Mouse (Mus musculus) T-helper 2 cell (primary cell): Measurements from ENCODE around the gene Ncoa3.

Experiments used
- in situ Hi-C: fragments of 300-600 bp; cut with MboI, MseI; formaldehyde crosslinking; loops from one replicate; pipeline ENCODE4 v1.15.1; 2025; ENCODE audit warnings: high pct_unique_total_duplicates

Ncoa3 gene

DNA sequence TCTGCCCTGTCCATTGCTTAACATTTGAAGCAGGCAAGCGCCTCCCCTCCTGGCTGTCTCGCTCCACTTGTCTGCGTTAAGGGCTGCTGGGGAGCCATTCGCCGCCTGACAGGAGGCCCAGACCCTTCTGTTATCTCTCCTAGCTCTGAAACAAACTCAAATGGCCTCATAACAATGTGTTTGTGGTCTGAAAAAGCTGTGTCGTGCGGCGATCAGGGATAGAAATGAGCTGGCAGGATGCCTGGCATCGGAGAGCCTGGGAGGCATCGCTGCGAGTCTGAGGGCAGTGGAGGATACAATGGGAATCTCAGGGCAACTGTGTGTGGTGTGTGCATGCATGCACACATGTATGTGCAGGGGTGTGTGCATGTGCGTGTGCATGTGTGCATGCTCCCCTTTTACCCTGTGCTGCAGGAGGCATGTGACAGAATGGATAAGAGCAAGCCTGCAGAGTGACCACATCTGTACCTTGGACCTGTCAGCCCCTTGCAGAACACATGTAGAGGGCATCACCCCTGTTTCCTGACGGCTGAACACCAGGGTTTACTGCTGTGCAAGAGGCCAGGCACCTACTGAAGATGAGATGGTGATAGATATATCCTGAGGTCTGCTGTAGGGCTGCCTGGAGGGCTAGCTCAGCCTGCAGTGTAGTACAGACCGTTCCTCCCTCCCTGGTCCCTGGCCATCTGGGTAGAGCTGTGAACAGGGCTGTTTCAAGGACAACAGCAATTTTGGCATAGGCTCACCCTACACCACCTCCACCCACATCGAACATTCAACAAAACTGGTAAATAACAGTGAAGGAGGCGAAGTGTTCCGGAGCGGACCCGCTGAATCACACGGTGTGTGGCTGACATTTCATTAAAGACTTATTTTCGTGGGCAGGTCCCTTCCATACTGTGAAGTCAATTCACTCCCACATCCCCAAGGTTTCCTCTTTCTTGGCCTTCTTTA lies 108.2 kb downstream of the Ncoa3 start:
- in situ Hi-C loops, result no loop called here

DNA sequence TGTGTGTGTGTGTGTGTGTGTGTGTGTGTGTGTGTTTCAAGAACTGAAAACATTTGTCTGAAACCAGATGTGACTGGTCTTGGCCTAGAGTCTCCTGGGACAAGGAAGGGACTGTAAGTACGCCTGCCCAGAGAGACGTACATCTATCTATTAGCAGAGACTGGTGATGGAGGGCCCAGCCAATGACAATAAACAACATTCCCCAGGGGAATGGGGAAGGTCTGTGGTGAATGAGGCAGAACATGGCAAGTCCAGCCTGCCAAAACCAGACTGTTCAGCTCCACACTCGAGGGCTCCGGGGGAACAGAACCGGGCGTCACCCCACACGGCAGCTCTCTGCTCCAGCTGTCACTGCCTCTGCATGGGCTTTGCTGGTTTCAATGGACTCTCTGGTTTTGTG lies 110.5 kb downstream of the Ncoa3 start:
- in situ Hi-C loops, result no loop called here

DNA sequence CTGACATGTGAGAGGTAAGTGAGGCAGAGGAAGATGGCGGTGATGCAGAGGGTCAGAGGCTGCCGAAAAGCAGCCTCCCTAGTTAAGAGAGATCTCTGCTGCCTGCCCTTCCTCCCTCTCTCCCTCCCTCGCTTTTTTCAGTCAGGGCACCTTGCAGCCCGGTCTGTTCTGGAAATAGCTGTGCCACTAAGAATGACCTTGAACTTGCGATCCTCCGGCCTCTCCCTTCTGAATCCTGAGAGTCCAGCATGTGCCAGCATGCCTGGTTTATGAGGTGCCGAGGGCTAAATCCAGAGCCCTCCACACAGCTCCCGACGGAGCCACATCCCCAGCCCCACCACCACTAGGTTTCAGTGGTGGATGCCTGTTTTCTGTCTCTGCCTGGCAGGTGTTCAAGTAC lies 113.5 kb downstream of the Ncoa3 start:
- in situ Hi-C loops, result no loop called here

GRCm38 (mm10) chr2:166106631-166107030 lies 114.2 kb downstream of the Ncoa3 start:
- in situ Hi-C loops, result no loop called here

DNA sequence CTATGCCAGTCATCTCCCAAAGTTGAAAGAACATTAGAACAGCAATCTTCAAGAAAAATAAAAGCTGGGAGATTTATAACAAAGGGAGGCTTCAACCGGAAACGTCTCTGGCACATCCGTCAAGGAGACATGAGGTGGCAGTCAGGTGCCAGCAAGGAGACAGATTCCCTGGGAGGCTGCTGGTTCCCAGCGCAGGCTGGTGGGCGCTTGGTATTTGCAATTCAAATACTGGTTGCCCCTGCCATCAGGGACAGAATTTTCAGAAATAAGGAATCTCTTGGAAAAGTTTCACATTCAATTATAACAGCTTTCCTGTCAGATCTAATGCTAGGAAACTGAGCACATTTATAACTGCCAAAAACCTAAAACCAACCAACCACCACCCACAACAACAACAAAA lies 115.5 kb downstream of the Ncoa3 start:
- in situ Hi-C loops, result no loop called here

- in situ Hi-C loops, result no loop called here
These were observed 115.9 kb downstream of the Ncoa3 start for GRCm38 (mm10) chr2:166108326-166108725.

DNA sequence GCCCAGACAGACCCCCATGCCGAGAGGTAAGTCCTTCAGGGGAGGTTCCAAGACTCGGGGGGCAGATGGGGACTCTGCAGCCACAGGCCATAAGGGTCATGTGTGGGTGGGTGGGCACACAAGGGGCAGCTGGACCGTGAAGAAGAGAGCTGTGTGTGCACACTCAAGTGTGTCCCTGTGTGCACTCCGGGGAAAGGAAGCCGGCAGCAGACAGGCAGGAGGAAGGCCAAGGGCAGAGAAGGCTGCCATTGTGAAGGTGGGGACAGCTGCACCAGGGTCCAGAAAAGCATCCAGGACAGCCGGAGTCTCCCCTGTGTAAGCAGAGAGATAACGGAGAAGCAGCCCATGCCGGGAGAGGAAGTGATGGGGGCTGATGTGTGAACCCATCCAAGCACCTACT lies 118.3 kb downstream of the Ncoa3 start:
- in situ Hi-C loops, result no loop called here

DNA sequence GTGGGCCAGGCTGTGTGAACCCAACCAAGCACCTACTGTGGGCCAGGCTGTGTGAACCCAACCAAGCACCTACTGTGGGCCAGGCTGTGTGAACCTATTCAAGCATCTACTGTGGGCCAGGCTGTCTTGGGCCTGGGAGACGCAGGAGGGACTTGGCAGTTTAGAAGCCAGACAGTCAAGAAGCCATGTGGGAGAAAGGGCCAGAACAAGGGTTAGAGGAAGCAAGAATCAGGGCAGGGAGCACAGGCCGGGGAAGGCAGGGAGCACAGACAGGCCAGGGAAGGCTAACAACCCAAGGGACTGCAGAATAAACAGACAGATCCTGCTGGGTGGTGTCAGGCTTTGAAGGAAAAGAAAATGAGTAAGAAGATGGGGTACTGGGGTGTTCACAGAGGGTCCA lies 118.8 kb downstream of the Ncoa3 start:
- in situ Hi-C loops, result no loop called here

- in situ Hi-C loops, result no loop called here
These were observed 119.4 kb downstream of the Ncoa3 start for GRCm38 (mm10) chr2:166111831-166112250.

GRCm38 (mm10) chr2:166112986-166113385 lies 120.5 kb downstream of the Ncoa3 start:
- in situ Hi-C loops, result no loop called here

DNA sequence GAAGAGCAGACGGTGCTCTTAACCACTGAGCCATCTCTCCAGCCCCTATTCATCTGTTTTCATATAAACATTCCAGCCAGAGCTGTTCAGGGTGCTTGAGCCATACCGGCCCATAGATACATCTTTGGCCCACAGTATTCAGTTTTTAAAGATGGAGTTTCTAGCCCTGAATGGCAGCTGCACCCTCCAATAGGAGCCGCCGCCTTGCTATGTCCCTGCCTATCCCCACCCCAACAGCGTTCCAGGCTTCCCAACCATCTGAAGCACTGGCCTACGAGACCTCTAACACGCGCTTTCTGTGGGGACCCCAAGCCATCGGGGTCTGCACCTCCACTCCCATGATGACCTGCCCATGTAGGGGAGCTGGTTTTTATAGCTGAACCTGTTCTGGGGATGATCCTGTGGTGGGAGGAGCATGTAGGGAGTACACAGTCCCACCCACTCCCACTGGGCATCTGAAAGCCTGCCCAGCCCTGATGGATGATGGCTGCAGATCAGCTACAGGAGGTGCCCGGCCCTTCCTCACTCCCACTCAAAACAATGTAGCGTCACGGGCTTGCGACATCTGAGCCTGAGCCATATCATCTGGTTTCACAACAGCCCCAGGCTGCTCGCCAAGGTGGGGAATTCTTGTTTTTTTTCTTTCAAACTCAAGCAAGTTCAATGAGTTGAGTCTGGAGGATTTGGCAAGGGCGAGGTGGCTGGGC lies 123.3 kb downstream of the Ncoa3 start:
- in situ Hi-C loops, result no loop called here

- in situ Hi-C loops, result no loop called here
These were observed 123.8 kb downstream of the Ncoa3 start for GRCm38 (mm10) chr2:166116278-166116608.

DNA sequence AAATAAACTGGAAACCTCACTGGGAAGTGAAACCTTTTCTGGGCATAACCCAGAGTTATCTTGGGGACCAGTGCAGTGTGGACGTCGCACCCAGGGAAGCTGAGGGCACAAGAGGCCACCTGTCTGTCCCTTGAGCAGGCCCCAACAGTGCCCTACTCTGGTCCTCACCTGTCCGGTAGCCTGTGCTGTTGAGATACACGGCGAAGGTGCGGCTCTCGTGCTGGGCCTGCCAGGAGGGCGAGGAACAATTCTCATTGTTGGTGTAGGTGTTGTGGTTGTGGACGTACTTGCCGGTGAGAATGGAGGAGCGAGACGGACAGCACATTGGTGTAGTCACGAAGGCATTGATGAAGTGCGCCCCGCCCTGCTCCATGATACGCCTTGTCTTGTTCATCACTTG lies 124.3 kb downstream of the Ncoa3 start:
- in situ Hi-C loops, result no loop called here

GRCm38 (mm10) chr2:166119992-166120391 lies 127.6 kb downstream of the Ncoa3 start:
- in situ Hi-C loops, result no loop called here

DNA sequence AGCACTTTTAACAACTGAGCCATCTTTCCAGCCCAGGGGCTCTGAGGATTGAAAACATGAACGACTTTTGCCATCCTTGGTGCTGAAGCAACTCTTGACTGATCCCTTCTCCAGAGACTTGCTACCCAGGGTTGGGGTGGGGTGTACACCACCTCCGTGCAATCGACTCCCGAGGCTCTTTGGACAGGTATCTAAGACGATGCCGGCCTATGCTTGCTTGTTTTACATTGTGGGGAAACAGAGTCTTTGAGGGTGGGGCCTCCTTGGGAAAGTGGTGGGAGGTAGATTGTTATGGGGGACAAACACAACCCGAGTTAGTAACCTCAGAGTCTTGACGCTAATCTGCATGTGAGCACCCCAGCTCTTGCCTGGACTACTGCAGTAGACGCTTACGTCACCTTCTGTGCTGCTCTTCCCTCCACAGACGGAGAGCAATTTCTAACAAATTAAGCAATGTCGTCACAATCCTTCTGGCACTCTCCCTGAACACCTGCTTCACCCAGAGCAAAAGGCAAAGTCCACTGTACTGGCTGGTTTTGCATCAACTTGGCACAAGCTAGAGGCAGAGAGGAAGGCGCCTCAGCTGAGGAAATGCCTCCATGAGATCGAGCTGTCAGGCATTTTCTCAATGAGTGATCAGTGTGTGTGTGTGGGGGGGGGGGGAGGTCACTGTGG lies 129.4 kb downstream of the Ncoa3 start:
- in situ Hi-C loops, result no loop called here

GRCm38 (mm10) chr2:166122781-166123180 lies 130.3 kb downstream of the Ncoa3 start:
- in situ Hi-C loops, result no loop called here
